Mouse (Mus musculus) midbrain, embryonic 12.5 days (tissue): ENCODE results near the gene Lbh. TPM values are rescaled to one million over a fixed set of nuclear protein-coding genes. Genes with fewer than 3 reads are reported as not detected.

ENCODE experiments used
- ATAC-seq: fragments of 200-750 bp; cut with Nextera tagmentation; 2 replicates; pipeline ENCODE4 v1.8.0; 2017; ENCODE audit warnings: low read depth, moderate TSS enrichment, moderate library complexity; ENCODE audit not compliant: low FRiP score
- H3K27ac ChIP-seq: fragments of 300-500 bp; sonication (generic); replicated peaks from 2 replicates; pipeline ENCODE4 v1.5.1; 2016; ENCODE audit warnings: mild to moderate bottlenecking
- H3K27me3 ChIP-seq: fragments of 300-500 bp; sonication (generic); 2 replicates; pipeline ENCODE4 v1.6.1; 2016; ENCODE audit warnings: mild to moderate bottlenecking
- H3K36me3 ChIP-seq: fragments of 300-500 bp; sonication (generic); 2 replicates; pipeline ENCODE4 v1.6.1; 2016
- H3K4me1 ChIP-seq: fragments of 300-500 bp; sonication (generic); 2 replicates; pipeline ENCODE4 v1.6.1; 2016
- H3K4me2 ChIP-seq: fragments of 300-500 bp; sonication (generic); replicated peaks from 2 replicates; pipeline ENCODE4 v1.6.1; 2016; ENCODE audit warnings: mild to moderate bottlenecking, moderate library complexity
- H3K4me3 ChIP-seq: fragments of 300-500 bp; sonication (generic); 2 replicates; pipeline ENCODE4 v1.5.1; 2016; ENCODE audit warnings: mild to moderate bottlenecking
- H3K9ac ChIP-seq: fragments of 300-500 bp; sonication (generic); replicated peaks from 2 replicates; pipeline ENCODE4 v1.6.1; 2016; ENCODE audit warnings: mild to moderate bottlenecking, moderate library complexity
- H3K9me3 ChIP-seq: fragments of 300-500 bp; sonication (generic); 2 replicates; pipeline ENCODE4 v1.6.1; 2016; ENCODE audit warnings: mild to moderate bottlenecking
- WGBS: fragments of 180-500 bp; shearing (Covaris S2); methylation state at CpG from one replicate; pipeline ENCODE4 v1.1.7; 2016; 5-methylcytosine and 5-hydroxymethylcytosine counted together
- polyA plus RNA-seq: library from polyadenylated mRNA; unstranded; fragments of >200 nt; fragmentation: Nextera tagmentation; extraction: Ambion mirVana; gene quantifications from 2 replicates; pipeline ENCODE4 v1.2.1, GENCODE M21; 2016

Gene Lbh
- polyA plus RNA-seq, 1 experiment from 2014 or later: 3.4 TPM

DNA sequence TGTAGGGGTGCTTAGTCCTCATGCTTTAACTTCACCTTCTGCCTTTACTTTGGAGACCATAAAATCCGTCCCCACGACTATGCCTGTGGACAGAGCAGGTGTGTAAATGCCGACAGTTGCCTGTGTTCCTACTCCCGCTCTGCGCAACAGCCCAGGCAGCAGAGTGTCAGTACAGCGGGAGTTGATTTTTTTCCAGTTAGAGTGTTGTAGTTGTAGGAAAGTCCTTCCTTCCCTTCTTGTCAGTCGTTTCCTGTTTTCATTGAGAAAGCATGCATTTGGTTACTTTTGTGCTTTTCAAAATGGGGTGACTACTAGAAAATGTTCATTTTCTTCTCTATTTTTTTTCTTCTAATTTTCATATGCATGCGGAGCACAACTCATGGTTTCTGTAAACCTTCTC is 8.9 kb downstream of the Lbh start:
- WGBS: 91% methylated on average over 8 of the region's 8 CpGs
- Histone ChIP-seq H3K27me3 (no peaks in the 10 kb centered on the region), H3K9me3 (0 out of 2 replicates have a peak, but pooled peaks cover under 1% of the 10 kb centered on the region), H3K36me3 (peaks cover 28% of the 10 kb centered on the region), H3K4me2 (no peak overlapping the region), H3K4me1 (peaks cover 34% of the 10 kb centered on the region), H3K27ac (no peak overlapping the region), H3K4me3 (no peak overlapping the region), H3K9ac (no peak overlapping the region)
- no peak for ATAC-seq

DNA sequence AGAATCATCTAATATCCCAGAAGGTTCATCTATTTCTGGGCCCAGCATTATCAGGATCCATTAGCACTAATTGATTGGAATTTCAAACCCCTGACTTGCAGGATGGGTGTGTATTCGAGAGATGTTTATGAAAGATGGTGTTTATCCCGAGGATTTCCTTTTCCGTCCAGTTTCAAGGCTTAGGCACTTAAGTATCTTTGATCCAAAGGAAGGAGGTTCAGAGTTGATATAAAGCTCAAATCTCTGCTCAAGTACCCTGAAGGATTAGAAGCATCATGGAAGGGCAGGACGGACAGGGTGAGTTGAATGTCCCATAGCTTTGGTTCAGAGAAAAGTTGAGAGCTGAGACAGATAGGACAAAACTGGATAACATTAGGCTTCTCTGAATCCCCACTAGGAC is 15.0 kb downstream of the Lbh start:
- Histone ChIP-seq H3K4me3 (no peak overlapping the region), H3K9ac (no peak overlapping the region), H3K36me3 (peaks cover 28% of the 10 kb centered on the region), H3K4me1 (peaks cover 10% of the 10 kb centered on the region; the same call in 1 of the 2 replicates), H3K9me3 (0 out of 2 replicates have a peak, but pooled peaks cover 7% of the 10 kb centered on the region), H3K27ac (no peak overlapping the region), H3K4me2 (no peak overlapping the region), H3K27me3 (no peaks in the 10 kb centered on the region)
- 93% methylated on average over 4 of the region's 4 CpGs for WGBS
- no peak for ATAC-seq

GRCm38 (mm10) chr17:72934146-72934545 is 16.0 kb downstream of the Lbh start:
- no peaks in the 10 kb centered on the region for H3K27me3 ChIP-seq
- no peak overlapping the region for H3K9ac ChIP-seq
- WGBS: 57% methylated on average over 2 of the region's 2 CpGs
- H3K4me1 ChIP-seq: peaks cover 10% of the 10 kb centered on the region; the same call in 1 of the 2 replicates
- 0 out of 2 replicates have a peak overlapping the region, but pooled peaks have one; percentile 35 for H3K27ac ChIP-seq
- 0 out of 2 replicates have a peak, but pooled peaks cover 7% of the 10 kb centered on the region for H3K9me3 ChIP-seq
- peaks cover 36% of the 10 kb centered on the region for H3K36me3 ChIP-seq
- ATAC-seq: no peak
- H3K4me3 ChIP-seq: no peak overlapping the region
- H3K4me2 ChIP-seq: no peak overlapping the region

DNA sequence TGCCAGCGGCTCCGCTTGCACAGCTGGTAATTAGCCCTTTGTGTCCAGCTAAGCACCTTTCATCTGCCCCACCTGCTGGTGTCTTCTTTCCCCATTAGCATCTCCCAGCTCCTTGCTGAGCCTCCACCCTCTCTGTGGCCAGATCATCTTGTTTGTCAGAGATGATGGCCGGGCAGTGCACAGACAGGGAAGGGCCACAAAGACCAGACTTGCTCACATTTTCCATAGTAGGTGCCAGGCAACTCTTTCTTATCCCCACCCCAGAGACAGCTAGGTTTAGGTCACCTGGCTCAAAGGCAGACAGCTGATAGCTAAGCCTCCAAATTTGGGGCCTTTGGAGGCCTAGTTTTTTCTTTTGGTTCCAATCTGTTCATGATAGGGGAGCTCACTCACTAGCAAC is 16.5 kb downstream of the Lbh start:
- 0 out of 2 replicates have a peak overlapping the region, but pooled peaks have one; percentile 35 for H3K27ac ChIP-seq
- peaks cover 10% of the 10 kb centered on the region; the same call in 1 of the 2 replicates for H3K4me1 ChIP-seq
- no peak overlapping the region for H3K4me3 ChIP-seq
- no peak overlapping the region for H3K9ac ChIP-seq
- no peak overlapping the region for H3K4me2 ChIP-seq
- no peaks in the 10 kb centered on the region for H3K27me3 ChIP-seq
- ATAC-seq: no peak
- 37% methylated on average over 3 of the region's 3 CpGs for WGBS
- H3K36me3 ChIP-seq: peaks cover 40% of the 10 kb centered on the region
- 0 out of 2 replicates have a peak, but pooled peaks cover 7% of the 10 kb centered on the region for H3K9me3 ChIP-seq

DNA sequence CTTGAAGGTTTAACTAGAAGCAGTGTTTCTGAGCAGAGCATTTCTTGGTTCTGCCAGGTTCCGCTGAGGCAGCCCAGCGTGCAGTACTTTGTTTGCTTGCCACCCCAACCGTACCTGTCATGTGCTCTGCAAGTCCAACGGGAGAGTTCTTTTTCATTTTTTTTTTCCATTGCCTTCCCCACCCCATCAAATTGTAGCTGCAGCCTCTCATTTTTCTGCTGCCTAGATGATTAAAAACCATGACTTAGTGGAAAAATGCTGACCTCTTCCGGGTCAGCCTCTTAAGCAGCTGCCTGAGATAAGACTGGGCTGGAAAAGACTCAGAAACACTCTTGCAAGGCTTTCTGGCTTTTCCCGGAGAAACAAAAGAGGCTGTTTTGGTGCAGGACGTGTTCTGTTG is 17.8 kb downstream of the Lbh start:
- H3K4me2 ChIP-seq: no peak overlapping the region
- 0 out of 2 replicates have a peak, but pooled peaks cover 7% of the 10 kb centered on the region for H3K9me3 ChIP-seq
- WGBS: 72% methylated on average over 7 of the region's 7 CpGs
- peaks cover 46% of the 10 kb centered on the region for H3K36me3 ChIP-seq
- no peak overlapping the region for H3K4me3 ChIP-seq
- peaks cover 10% of the 10 kb centered on the region; the same call in 1 of the 2 replicates for H3K4me1 ChIP-seq
- no peak for ATAC-seq
- H3K27me3 ChIP-seq: no peaks in the 10 kb centered on the region
- H3K27ac ChIP-seq: 0 out of 2 replicates have a peak overlapping the region, but pooled peaks have one; percentile 10
- no peak overlapping the region for H3K9ac ChIP-seq

DNA sequence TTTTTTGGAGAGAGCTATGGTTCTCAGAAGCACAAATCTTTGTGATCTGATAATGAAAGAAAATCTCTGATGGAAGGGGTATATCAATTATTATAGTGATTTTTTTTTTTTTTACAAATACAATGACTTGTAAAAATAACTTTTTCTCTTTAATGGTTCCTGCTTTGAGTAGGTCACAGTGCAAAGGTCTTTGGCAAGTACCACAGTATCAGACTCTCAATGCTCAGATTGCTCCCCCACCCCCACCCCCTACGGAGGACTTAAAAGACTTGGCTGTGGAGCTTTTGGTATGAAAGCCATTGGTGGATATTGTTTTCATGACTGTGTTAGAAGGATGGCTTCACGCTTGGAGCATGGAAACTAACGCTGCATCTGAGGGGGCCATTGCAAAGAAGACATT is 18.2 kb downstream of the Lbh start:
- Histone ChIP-seq H3K36me3 (peaks cover 50% of the 10 kb centered on the region), H3K9me3 (0 out of 2 replicates have a peak, but pooled peaks cover 7% of the 10 kb centered on the region), H3K27ac (no peak overlapping the region), H3K4me2 (no peak overlapping the region), H3K27me3 (no peaks in the 10 kb centered on the region), H3K9ac (no peak overlapping the region), H3K4me3 (no peak overlapping the region), H3K4me1 (peaks cover 10% of the 10 kb centered on the region; the same call in 1 of the 2 replicates)
- 81% methylated on average over 3 of the region's 3 CpGs for WGBS
- ATAC-seq: no peak

DNA sequence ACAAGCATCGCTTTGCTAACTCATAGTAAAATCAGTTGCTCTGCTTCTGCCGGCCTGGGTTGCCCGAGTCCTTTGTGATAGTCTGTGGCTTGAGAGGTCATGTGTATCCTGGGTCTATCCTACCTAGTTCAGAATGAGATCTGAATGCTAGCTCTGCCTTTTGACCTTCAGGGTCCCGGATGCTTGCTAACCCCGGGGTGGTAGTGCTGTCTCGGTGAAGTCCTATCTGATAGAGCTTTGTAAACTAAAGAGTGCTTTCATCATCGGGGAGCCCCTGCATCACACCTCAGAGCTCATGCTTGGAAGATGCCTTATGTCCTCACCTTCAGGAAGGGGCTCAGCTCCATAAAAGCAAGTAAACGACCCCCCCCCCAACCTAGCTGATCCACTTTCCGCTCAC is 19.1 kb downstream of the Lbh start:
- Histone ChIP-seq H3K36me3 (peaks cover 52% of the 10 kb centered on the region), H3K4me3 (no peak overlapping the region), H3K4me2 (no peak overlapping the region), H3K9ac (no peak overlapping the region), H3K27ac (no peak overlapping the region), H3K9me3 (0 out of 2 replicates have a peak, but pooled peaks cover 5% of the 10 kb centered on the region), H3K27me3 (no peaks in the 10 kb centered on the region), H3K4me1 (peaks cover 10% of the 10 kb centered on the region; the same call in 1 of the 2 replicates)
- no peak for ATAC-seq
- 89% methylated on average over 9 of the region's 9 CpGs for WGBS

DNA sequence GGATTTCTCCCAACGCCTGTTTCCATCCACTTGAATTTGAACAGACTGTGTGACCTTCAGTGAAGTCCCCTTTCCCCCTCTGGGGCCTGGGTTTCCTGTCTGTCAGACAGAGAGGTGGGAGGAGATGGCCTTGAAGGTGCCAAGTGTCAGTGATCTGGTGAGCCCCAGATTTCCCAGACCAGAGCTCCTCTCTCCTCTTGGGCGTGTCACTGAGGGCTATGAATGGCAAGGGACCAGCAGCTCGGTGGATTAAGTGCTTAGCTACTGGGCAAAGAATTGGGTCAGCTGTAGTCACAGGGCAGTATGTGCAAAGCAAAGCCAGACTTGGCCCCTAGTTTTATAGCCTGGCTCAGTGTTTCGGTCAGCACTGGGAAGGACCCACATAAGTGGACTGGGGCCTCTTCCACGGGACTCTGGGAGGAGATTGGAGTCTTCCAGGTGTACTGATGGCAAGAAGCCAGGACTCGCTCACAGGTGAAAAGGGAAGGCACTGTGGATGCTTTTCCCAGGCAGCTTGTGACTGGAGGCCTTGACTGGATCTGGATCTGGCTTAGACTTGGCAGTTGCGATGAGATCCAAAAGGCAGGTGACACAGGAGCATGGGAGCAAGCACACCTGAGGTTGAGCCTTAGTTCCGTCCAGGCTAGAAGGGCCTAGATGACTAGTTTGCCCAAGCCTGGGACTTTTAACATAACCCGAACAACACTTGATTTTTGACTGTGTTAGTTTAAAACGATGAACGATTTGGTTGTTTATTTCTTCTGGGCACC is 20.1 kb downstream of the Lbh start:
- Histone ChIP-seq H3K27me3 (no peaks in the 10 kb centered on the region), H3K36me3 (peaks cover 48% of the 10 kb centered on the region), H3K9ac (no peak overlapping the region), H3K4me1 (peaks cover 10% of the 10 kb centered on the region; the same call in 1 of the 2 replicates), H3K4me3 (no peak overlapping the region), H3K27ac (no peak overlapping the region), H3K9me3 (no peaks in the 10 kb centered on the region), H3K4me2 (no peak overlapping the region)
- no peak for ATAC-seq
- 86% methylated on average over 11 of the region's 11 CpGs for WGBS

GRCm38 (mm10) chr17:72938871-72939568 is 20.9 kb downstream of the Lbh start:
- Histone ChIP-seq H3K9me3 (no peaks in the 10 kb centered on the region), H3K4me2 (no peak overlapping the region), H3K4me3 (no peak overlapping the region), H3K9ac (no peak overlapping the region), H3K27me3 (no peaks in the 10 kb centered on the region), H3K27ac (no peak overlapping the region), H3K36me3 (peaks cover 48% of the 10 kb centered on the region), H3K4me1 (peaks cover 8% of the 10 kb centered on the region; the same call in 1 of the 2 replicates)
- WGBS: 94% methylated on average over 15 of the region's 15 CpGs
- no peak for ATAC-seq

DNA sequence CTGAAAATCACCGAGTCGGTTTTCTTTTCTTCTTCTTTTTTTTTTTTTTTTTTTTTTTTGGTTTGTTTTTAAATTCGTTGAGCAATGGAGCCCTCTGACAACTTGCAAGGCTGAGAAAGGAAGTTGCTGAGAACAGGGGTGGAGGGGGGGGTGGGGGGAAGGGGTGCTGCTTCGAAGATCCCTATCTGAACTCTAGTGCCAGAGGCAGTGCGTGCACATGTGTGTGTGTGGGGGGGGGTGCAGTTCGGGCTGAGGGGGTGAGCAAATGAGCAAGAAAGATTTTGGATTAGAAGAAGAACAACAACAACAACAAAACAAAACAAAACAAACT is 21.4 kb downstream of the Lbh start:
- Histone ChIP-seq H3K4me3 (no peak overlapping the region), H3K9ac (no peak overlapping the region), H3K4me1 (0 out of 2 replicates have a peak, but pooled peaks cover 4% of the 10 kb centered on the region), H3K9me3 (no peaks in the 10 kb centered on the region), H3K27me3 (no peaks in the 10 kb centered on the region), H3K27ac (no peak overlapping the region), H3K4me2 (no peak overlapping the region), H3K36me3 (peaks cover 46% of the 10 kb centered on the region)
- WGBS: 89% methylated on average over 6 of the region's 6 CpGs
- no peak for ATAC-seq

DNA sequence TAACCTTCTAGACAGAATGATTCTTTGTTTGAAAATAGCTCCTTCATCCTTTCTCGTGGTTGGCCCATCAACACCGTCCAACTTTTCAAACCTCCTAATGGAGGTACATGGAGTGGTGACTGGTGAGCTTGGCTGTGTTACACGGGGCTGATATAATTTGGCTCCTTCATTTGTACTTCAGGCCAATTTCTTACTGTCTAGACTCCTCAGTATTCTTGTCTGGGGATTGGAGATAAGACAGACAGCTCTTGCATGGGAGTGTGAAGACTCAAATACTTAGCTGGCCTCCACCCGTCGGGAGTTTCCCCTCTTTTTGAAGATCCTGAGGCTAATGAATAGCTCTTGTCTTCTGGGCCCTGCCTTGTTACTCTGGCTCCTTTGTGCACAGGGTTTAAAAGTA is 26.3 kb downstream of the Lbh start:
- WGBS: 83% methylated on average over 5 of the region's 5 CpGs
- H3K27me3 ChIP-seq: no peaks in the 10 kb centered on the region
- H3K4me1 ChIP-seq: no peaks in the 10 kb centered on the region
- H3K9ac ChIP-seq: no peak overlapping the region
- H3K36me3 ChIP-seq: peaks cover 27% of the 10 kb centered on the region
- no peak for ATAC-seq
- H3K4me2 ChIP-seq: no peak overlapping the region
- no peak overlapping the region for H3K4me3 ChIP-seq
- no peak overlapping the region for H3K27ac ChIP-seq
- H3K9me3 ChIP-seq: no peaks in the 10 kb centered on the region
